Mouse (Mus musculus) central nervous system, embryonic 18 days (tissue): ENCODE data around the gene Pde9a. TPM values are rescaled to one million over a fixed set of nuclear protein-coding genes. Genes with fewer than 3 reads are reported as not detected.

Experiments used
- polyA plus RNA-seq: library from polyadenylated mRNA; depleted of rRNA; stranded (reverse); fragments of >200 nt; gene quantifications from 2 replicates; pipeline ENCODE4 v1.2.3, GENCODE M21; 2012; rRNA removed

Pde9a gene
- polyA plus RNA-seq = 68.8 and 71.7 TPM in 2 replicates

DNA sequence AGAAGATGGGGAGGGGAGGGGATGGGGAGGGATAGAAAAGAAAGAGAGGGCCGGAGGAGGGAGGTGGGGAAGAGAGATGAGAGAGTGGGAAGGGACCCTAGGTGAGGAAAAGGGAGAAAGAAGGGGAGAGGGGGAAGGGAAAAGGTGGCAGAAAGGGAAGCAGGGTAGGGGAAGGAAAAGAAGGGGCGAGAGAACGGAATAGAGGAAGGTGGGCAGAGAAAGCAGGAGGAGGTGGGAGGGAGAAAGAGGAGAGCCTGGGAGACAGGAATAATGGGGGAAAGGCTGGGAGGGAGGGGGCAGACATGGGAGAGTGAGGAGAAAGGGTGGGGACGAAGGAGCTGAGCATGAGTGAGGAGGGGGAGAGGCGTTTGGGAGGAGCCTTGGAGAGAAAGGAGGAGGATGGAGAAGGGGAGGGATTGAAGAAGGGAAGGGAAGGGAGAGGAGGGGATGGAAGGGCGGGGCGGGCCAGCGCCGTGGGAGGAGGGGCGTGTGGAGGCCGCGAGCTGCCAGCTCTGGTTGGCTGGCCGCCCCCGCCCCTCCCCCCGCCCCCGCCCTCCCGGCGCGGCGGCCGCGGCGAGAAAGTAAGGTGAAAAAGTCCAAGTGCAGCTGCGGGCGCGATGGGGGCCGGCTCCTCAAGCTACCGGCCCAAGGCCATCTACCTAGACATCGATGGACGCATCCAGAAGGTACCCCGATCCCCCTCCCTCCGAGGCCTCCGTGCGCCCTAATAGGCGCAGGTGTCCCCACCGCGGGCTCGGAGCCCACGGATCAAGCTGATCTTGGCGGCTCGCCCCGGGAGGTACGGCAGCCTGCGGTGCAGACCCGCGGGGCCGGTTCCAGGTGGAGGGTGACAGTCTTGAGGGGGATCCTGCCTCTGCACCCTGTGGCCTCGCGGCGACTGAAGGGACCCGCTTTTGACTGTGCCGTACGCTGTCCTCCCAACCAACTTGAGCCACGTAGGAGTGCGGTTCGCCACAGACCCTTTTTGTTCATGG lies at the start of gene Pde9a:
Gene Pde9a, plus strand, starts transcription at position 540 of the 995 bp plus-strand sequence.

DNA sequence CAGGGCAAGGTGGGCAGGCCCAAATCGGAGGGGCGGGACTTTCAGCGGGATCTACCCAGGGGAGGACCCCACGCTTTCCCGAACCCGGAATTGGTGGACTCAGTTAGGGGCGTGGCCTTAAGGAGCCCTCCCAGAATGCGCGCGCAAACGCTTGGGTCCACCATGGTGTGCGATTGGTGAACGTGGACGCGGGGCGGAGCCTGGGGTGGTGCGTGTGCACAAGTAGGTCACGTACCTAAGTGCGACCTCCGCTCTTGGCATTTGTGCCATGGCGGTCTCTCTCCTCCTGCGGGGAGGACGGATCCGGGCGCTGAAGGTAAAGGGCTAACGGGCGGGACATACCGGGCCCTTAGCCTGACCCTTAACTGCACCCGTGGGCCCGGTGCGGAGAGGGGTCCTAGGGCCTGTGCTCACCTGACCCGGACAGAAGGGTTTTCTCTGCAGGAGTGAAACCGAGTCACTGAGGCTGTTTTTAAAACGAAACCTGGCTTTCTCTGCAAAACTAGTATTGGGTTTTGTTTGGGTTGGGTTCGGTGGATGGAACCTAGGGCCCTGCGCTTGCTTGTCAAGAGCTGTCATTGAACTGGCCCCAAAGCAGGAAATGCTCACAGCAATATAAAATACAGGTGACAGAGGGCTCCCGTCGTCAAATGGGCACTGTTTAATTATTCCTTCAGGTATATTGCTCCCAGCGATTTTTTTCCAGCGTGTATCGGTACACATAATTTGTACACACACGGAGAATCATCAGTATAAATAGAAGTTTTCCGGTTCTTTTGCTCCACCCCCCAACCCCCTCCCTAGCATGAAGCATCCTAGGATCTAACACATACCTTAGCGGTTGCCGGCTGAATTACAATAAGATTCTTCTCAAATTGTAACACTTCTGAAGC lies 134.2 kb downstream of the Pde9a start, which contains the start of the genes Wdr4 and Ndufv3:
Gene Wdr4, minus strand, starts transcription at position 35 of the 893 bp plus-strand sequence.
Gene Ndufv3, plus strand, starts transcription at position 170 of the 893 bp plus-strand sequence.

Other genes with a start within 250 kb of the Pde9a start
- gene Tff2, start 241.9 kb upstream of the Pde9a start, polyA plus RNA-seq = not detected in 2 replicates
- gene Tff1, start 220.9 kb upstream of the Pde9a start, polyA plus RNA-seq = not detected in 2 replicates
- 0.04 and 0.05 TPM in 2 replicates for gene Tmprss3, start 187.2 kb upstream of the Pde9a start, polyA plus RNA-seq
- not detected in 2 replicates for gene Ubash3a, start 178.3 kb upstream of the Pde9a start, polyA plus RNA-seq
- 2.3 and 2.7 TPM in 2 replicates for gene Rsph1, start 108.8 kb upstream of the Pde9a start, polyA plus RNA-seq
- 18.9 and 20.4 TPM in 2 replicates for gene Slc37a1, start 99.4 kb upstream of the Pde9a start, polyA plus RNA-seq
- 43.8 and 43.9 TPM in 2 replicates for gene Wdr4, start 133.8 kb downstream of the Pde9a start, polyA plus RNA-seq
- 243 and 256 TPM in 2 replicates for gene Ndufv3, start 133.9 kb downstream of the Pde9a start, polyA plus RNA-seq
- gene Pknox1, start 178.5 kb downstream of the Pde9a start, polyA plus RNA-seq = 27.1 and 28.5 TPM in 2 replicates